Mouse (Mus musculus): ENCODE data around the gene Grk3.

Gene Grk3

GRCm38 (mm10) chr5:113015236-113016061 is at the start of gene Grk3:
Gene Grk3, minus strand, starts transcription at chr5:113015791.
- DNase-seq (ENCODE audit: low spot score) = peak; percentile 74

- DNase-seq (ENCODE audit: low spot score) = peak; percentile 86
Measured at GRCm38 (mm10) chr5:113054308-113054707, 38.7 kb upstream of the Grk3 start.

GRCm38 (mm10) chr5:113050581-113051185 is 35.1 kb upstream of the Grk3 start:
- no peak for DNase-seq (ENCODE audit: low spot score)

GRCm38 (mm10) chr5:113049876-113050275 is 34.3 kb upstream of the Grk3 start:
- DNase-seq (ENCODE audit: low spot score) = no peak

- no peak for DNase-seq (ENCODE audit: low spot score)
Measured at GRCm38 (mm10) chr5:113045511-113046273, 30.1 kb upstream of the Grk3 start.

GRCm38 (mm10) chr5:113043531-113043930 is 27.9 kb upstream of the Grk3 start:
- DNase-seq (ENCODE audit: low spot score) = no peak

GRCm38 (mm10) chr5:113041567-113042071 is 26.0 kb upstream of the Grk3 start:
- peak; percentile 63 for DNase-seq (ENCODE audit: low spot score)

GRCm38 (mm10) chr5:113040776-113041175 is 25.2 kb upstream of the Grk3 start:
- DNase-seq (ENCODE audit: low spot score) = no peak

- no peak for DNase-seq (ENCODE audit: low spot score)
Measured at GRCm38 (mm10) chr5:113038601-113039000, 23.0 kb upstream of the Grk3 start.

GRCm38 (mm10) chr5:113035094-113036047 is 19.8 kb upstream of the Grk3 start:
- DNase-seq (ENCODE audit: low spot score) = no peak

GRCm38 (mm10) chr5:113031201-113031754 is 15.7 kb upstream of the Grk3 start:
- no peak for DNase-seq (ENCODE audit: low spot score)

GRCm38 (mm10) chr5:113030082-113030481 is 14.5 kb upstream of the Grk3 start:
- DNase-seq (ENCODE audit: low spot score) = no peak

GRCm38 (mm10) chr5:113026706-113027105 is 11.1 kb upstream of the Grk3 start:
- DNase-seq (ENCODE audit: low spot score) = no peak

- peak; percentile 41 for DNase-seq (ENCODE audit: low spot score)
Measured at GRCm38 (mm10) chr5:113024154-113024764, 8.7 kb upstream of the Grk3 start.

GRCm38 (mm10) chr5:113018190-113018589 is 2.6 kb upstream of the Grk3 start:
- DNase-seq (ENCODE audit: low spot score) = no peak

GRCm38 (mm10) chr5:113017004-113017403 is 1.4 kb upstream of the Grk3 start:
- DNase-seq (ENCODE audit: low spot score) = no peak

GRCm38 (mm10) chr5:113014808-113015235 is 769 bp downstream of the Grk3 start:
- peak; percentile 48 for DNase-seq (ENCODE audit: low spot score)

- no peak for DNase-seq (ENCODE audit: low spot score)
Measured at GRCm38 (mm10) chr5:113014111-113014807, 1.3 kb downstream of the Grk3 start.

GRCm38 (mm10) chr5:113011926-113012325 is 3.7 kb downstream of the Grk3 start:
- no peak for DNase-seq (ENCODE audit: low spot score)

Measured in embryo, embryonic 10 days (tissue).